Mouse (Mus musculus) monocyte, adult 5-6 weeks (primary cell): ENCODE results near the gene Maml3. TPM values are rescaled to one million over a fixed set of nuclear protein-coding genes. Genes with fewer than 3 reads are reported as not detected.

Experiments used
- ATAC-seq: fragments of 153-309, 156-312 bp; replicated peaks from 2 replicates; pipeline ENCODE4 v1.8.0; 2017; ENCODE audit warnings: mild to moderate bottlenecking; ENCODE audit not compliant: low TSS enrichment, insufficient number of reproducible peaks, severe bottlenecking, poor library complexity, low FRiP score
- total RNA-seq: library from RNA; stranded (forward); fragments of 200-1000, 200-491, 200-594 nt; gene quantifications from 3 replicates; pipeline ENCODE4 v1.2.3, GENCODE M21; 2017

The Maml3 gene
- total RNA-seq, 1 experiment from 2014 or later: 8.5 TPM

GRCm38 (mm10) chr3:51894514-51894913, 210.4 kb downstream of the Maml3 start:
- no peak for ATAC-seq

GRCm38 (mm10) chr3:51891562-51892119, 213.2 kb downstream of the Maml3 start:
- no peak for ATAC-seq

DNA sequence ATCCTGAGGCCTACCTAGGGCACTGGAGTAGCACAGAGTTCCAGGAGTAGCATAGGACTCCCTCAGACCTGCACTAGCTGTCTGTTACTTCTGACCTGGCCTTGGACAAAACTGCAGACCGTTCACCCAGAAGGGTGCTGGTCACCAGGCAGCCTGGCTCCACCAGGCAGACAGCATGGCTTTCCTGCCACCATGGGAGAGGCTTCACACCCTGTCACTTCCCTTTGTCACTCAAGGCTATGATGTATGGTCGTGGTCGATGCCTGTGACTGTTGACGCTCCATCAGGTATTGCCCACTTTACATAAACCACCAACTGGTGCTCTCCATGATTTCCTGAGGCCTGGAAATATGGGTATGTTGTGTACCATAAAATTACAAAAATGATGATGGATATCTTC, 214.7 kb downstream of the Maml3 start:
- ATAC-seq: no peak

DNA sequence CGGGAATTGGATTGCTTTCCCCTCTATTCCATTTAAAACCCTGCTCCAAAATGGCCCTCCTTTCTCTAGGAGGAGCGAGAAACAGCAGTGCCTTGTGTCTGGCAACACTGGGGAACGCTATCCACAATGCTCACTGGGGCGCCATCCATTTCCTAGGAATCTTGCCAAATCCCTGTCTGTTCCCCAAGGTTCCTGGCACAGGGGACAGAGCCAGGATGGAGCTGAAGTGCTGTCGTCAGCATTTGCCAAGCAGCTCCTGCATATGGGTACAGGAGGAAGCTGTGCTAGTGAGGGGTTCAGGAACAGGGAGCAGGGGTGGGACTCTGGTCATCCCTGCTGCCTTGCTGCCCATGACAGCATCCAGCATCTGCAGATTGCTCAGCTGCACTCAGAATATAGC, 215.1 kb downstream of the Maml3 start:
- ATAC-seq: no peak

- no peak for ATAC-seq
These were observed 216.0 kb downstream of the Maml3 start for GRCm38 (mm10) chr3:51888662-51889433.

- no peak for ATAC-seq
These were observed 216.6 kb downstream of the Maml3 start for GRCm38 (mm10) chr3:51888295-51888661.

GRCm38 (mm10) chr3:51885920-51886319, 219.0 kb downstream of the Maml3 start:
- ATAC-seq: no peak

GRCm38 (mm10) chr3:51885487-51885886, 219.4 kb downstream of the Maml3 start:
- no peak for ATAC-seq

GRCm38 (mm10) chr3:51881981-51882380, 222.9 kb downstream of the Maml3 start:
- peak; percentile 59; the same call in 1 of the 2 replicates for ATAC-seq

DNA sequence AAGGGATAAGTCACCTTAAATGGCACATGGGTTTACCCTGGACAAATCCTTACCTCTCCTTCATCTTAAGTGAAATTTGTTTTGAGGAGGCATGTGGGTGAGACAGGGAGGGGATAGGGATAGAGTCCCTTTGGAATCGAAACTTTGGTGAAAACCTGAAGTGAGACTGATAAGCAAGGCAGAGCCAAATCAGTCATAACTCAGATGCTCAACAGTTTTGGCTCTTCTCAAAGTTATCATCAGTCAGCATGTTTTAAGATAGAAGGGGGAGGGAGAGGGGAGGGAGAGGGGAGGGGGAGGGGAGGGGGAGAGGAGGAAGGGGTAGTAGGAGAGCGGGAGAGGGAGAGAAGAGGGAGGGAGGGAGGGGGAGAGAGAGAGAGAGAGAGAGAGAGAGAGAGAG, 223.5 kb downstream of the Maml3 start:
- ATAC-seq: no peak

- no peak for ATAC-seq
These were observed 224.3 kb downstream of the Maml3 start for GRCm38 (mm10) chr3:51880506-51881036.

DNA sequence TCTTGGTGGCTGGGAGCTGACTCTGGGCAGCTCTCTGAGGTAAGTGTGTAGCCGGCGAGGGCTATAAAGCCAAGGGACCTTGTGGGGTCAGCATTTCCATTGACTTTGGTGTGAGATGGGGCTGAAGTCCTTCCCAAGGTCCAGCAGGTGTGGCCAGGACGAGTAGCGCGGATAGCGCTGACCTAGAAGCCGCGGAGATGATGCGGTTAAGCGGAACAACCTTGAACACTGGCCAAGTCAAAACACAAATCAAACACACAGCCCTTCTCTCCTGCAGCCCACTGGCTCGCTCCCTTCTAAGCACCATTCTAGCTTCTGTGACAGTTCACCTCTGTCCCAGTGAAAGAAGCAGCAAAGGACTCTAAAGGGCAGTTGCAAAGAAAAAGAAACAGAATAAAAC, 225.7 kb downstream of the Maml3 start:
- ATAC-seq: no peak

DNA sequence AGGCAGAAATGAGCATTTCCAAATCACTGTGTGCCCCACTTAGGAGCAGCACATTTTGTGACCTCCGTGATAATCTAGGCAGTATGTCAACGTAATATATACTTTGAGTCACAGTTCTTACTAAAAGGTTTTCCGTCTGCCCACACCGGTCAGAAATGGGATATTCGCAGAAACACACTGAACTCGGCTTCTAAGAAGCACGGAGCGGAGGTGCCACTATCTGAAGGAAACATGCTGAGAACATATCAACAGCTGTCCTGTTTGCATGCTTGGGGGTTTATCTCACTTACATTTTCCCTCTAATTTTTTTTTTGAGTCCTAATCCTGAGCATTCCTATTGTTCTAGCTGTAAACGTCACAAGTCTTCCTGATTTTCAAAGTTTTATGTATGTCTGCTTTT, 226.3 kb downstream of the Maml3 start:
- ATAC-seq: no peak

GRCm38 (mm10) chr3:51876729-51877128, 228.1 kb downstream of the Maml3 start:
- ATAC-seq: no peak

GRCm38 (mm10) chr3:51875629-51876028, 229.2 kb downstream of the Maml3 start:
- no peak for ATAC-seq

- ATAC-seq: no peak
These were observed 230.6 kb downstream of the Maml3 start for GRCm38 (mm10) chr3:51874252-51874651.

GRCm38 (mm10) chr3:51872771-51873170, 232.1 kb downstream of the Maml3 start:
- ATAC-seq: no peak

GRCm38 (mm10) chr3:51871346-51871745, 233.5 kb downstream of the Maml3 start:
- ATAC-seq: no peak

GRCm38 (mm10) chr3:51869980-51870379, 234.9 kb downstream of the Maml3 start:
- no peak for ATAC-seq

DNA sequence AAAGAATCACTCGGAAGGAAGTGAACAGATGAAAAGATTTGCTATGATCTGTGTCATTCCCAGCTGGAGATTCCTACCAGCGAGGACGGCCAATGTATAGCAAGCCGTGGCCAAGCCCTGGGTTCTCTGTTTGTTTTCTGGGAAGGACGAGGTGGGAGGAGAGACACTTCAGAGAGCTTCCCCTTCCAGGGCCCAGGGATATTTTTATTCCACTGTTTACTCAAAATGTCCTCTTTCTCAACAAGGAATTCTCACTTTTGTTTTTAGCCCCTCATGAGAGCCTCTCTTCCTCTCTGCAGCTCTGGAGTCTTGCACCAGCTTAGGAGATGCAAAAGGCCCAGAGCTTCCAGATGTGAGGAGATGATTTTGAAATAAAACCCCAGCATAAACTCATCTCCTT, 236.0 kb downstream of the Maml3 start:
- ATAC-seq: no peak
